Mouse (Mus musculus): ENCODE measurements at regions not wholly inside any gene's neighbourhood (a gene's known extent, or its start where the extent isn't known, plus 50 kb on each side); places are given as distances from the start of the nearest gene placed in this dataset.
"Not testable (repeated sequence)": the region's sequence is repeated elsewhere in the genome, so short reads cannot be mapped to it uniquely, and the experiment has no call there.

DNA sequence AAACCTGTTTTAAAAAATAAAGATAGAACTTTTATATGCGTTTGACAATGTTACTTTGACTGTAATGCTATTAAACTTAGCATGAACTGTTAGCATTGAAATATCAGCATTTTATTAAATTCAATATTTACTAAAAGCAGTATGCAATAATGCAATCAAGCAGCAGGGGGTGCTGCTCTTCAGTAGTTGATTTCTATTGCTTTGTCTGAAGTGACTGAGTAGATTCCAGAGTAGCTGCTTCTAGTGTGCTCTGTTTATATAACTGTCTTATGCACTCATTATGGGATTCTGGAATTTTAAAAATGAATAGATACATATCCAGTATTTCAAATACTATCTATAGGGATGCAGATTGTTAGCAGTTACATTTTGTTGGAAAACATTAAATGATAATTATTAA, 146.2 kb downstream of the Gm28710 start:
- H3K36me3 ChIP-seq: no peaks in the 10 kb centered on the region
- 42% methylated on average over 1 of the region's 1 CpGs for WGBS
- no peak overlapping the region for H3K4me2 ChIP-seq
- no peaks in the 10 kb centered on the region for H3K4me1 ChIP-seq
- H3K9ac ChIP-seq: no peak overlapping the region
- no peak overlapping the region for H3K4me3 ChIP-seq
- H3K27me3 ChIP-seq: no peaks in the 10 kb centered on the region
- no peaks in the 10 kb centered on the region for H3K9me3 ChIP-seq
- no peak for ATAC-seq (ENCODE audit: insufficient number of reproducible peaks, insufficient read depth, low FRiP score, low TSS enrichment, low read depth)
- H3K27ac ChIP-seq: no peak overlapping the region

DNA sequence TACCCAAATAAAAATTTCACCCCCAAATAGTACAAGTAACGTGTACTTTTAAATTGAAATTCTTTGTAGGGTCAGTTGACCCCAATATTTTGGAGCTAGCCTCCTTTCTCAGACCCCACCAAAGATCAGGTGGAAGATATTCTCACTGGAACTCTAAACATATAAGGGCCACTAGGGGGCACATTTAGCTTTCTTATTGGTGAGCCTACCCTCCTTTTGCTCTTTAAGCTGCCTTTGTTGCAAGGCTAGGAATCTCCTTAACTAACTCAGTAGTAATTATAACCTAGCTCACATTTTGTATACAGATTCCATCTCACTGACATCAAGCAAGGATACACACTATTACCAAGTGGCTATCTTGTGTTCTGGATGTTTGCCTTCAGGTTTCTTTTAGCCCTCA, 155.8 kb downstream of the Gm28710 start:
- ATAC-seq (ENCODE audit: insufficient number of reproducible peaks, insufficient read depth, low FRiP score, low TSS enrichment, low read depth): no peak
- H3K9ac ChIP-seq: no peak overlapping the region
- H3K4me3 ChIP-seq: no peak overlapping the region
- 15% methylated on average over 1 of the region's 1 CpGs for WGBS
- no peaks in the 10 kb centered on the region for H3K4me1 ChIP-seq
- H3K27me3 ChIP-seq: no peaks in the 10 kb centered on the region
- H3K27ac ChIP-seq: no peak overlapping the region
- H3K4me2 ChIP-seq: no peak overlapping the region
- no peaks in the 10 kb centered on the region for H3K36me3 ChIP-seq
- H3K9me3 ChIP-seq: no peaks in the 10 kb centered on the region

DNA sequence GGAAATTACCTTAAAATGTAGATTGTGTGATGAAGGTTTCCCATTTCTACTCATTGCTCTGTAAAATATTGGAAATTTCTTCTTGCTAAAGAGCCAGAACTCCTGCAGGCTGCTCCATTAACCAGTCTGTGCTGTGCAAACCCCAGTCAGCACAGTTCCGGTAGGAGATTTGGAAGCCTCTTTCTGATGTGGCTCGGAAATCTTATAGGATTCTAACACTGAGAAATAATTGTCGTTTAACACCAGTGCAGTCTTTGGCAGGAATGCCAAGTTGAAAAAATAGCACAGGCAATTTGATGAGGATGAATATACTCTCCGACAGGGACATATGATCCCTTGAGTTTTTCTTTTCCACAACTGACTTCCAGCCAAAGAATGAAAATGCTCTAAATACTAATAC, 176.1 kb downstream of the Gm28710 start:
- no peaks in the 10 kb centered on the region for H3K9me3 ChIP-seq
- H3K27ac ChIP-seq: no peak overlapping the region
- no peak overlapping the region for H3K9ac ChIP-seq
- no peak overlapping the region for H3K4me3 ChIP-seq
- no peaks in the 10 kb centered on the region for H3K36me3 ChIP-seq
- H3K4me1 ChIP-seq: 0 out of 2 replicates have a peak, but pooled peaks cover 3% of the 10 kb centered on the region
- H3K27me3 ChIP-seq: no peaks in the 10 kb centered on the region
- no peak overlapping the region for H3K4me2 ChIP-seq
- no peak for ATAC-seq (ENCODE audit: insufficient number of reproducible peaks, insufficient read depth, low FRiP score, low TSS enrichment, low read depth)
- WGBS: 41% methylated on average over 4 of the region's 4 CpGs

DNA sequence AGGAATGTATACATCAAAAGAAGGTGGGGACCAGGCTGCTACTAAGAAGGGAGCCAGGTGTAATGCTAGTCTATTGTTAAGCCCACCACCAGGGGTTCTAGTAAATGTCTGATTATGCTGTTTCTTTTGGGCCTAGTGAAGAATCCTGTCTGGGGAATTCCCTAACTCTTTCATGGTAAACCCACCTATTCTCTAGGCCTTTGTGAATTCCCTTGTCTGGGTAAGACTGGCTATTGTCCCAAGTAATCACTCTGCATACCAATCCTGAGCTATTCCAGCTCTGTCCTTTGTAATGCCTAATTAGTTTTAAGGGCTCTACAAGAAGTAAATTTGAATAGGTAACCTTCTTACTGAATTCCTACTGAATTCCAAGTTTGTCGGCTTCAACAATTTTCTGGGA, 177.2 kb downstream of the Gm28710 start:
- H3K36me3 ChIP-seq; H3K4me1 ChIP-seq; H3K9ac ChIP-seq; H3K4me3 ChIP-seq; H3K27me3 ChIP-seq; ATAC-seq (ENCODE audit: insufficient number of reproducible peaks, insufficient read depth, low FRiP score, low TSS enrichment, low read depth); H3K27ac ChIP-seq; H3K9me3 ChIP-seq; H3K4me2 ChIP-seq: not testable (repeated sequence)
- 48% methylated on average over 1 of the region's 1 CpGs for WGBS

DNA sequence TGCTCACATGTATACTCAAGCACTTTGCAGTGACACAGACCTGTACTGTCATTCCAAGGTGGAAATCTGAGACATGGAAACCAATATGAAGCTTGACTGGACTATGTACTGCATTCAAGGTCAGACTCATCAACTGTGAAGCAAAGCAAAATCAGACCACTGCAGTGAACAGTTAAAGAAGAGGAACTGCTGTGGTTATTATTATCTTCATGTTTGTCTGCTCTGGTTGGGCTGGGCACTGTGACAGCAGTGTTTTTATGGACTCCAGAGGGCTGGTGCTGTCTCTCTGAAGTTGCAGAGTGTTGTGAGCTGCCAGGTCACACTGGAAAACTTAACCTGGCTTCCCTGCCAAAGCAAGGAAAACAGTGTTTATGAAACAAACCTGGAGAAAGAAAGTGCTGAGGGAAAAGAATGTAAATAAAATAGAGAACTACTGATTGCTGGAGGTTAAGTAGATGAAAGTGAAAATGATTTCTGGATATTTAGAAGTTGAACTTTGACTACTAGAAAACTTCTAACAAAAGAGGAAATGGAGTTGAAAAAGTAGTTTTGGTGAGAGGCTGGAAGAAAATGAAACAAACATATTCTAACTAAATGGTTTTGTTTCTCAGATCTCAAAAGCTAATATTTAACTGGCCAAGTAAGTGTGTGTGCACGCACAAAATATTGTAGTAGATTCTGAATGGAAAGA, 181.7 kb downstream of the Gm28710 start:
- no peak overlapping the region for H3K27ac ChIP-seq
- WGBS: 71% methylated on average over 1 of the region's 1 CpGs
- no peak for ATAC-seq (ENCODE audit: insufficient number of reproducible peaks, insufficient read depth, low FRiP score, low TSS enrichment, low read depth)

DNA sequence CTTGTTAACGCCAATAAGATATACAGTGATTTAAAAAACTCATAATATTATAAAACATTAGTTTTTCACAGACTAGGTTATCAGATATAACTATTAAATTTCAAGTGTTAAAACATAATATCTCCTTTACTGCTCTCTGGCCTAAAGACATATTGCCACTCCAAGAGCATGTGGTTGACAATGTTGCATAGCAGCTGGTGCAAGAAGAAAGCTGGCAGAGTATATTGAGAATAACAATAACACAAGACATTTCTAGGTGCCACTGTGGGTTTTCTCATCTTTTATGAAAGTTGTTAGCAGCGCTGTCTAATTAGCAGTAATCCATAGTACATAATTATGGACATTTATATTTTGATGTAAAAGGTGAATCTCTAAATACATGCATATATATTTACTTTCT, 184.4 kb downstream of the Gm28710 start:
- Histone ChIP-seq H3K4me3 (no peak overlapping the region), H3K4me2 (no peak overlapping the region), H3K27ac (no peak overlapping the region), H3K27me3 (no peaks in the 10 kb centered on the region), H3K4me1 (peaks cover 3% of the 10 kb centered on the region; the same call in 1 of the 2 replicates), H3K36me3 (no peaks in the 10 kb centered on the region), H3K9ac (no peak overlapping the region), H3K9me3 (no peaks in the 10 kb centered on the region)
- 90% methylated on average over 2 of the region's 2 CpGs for WGBS
- ATAC-seq (ENCODE audit: insufficient number of reproducible peaks, insufficient read depth, low FRiP score, low TSS enrichment, low read depth): no peak

More for the DNA sequence above, 181.7 kb downstream of the Gm28710 start:
- H3K4me1 ChIP-seq: peaks cover 3% of the 10 kb centered on the region; the same call in 1 of the 2 replicates
- no peak overlapping the region for H3K4me2 ChIP-seq
- H3K9ac ChIP-seq: no peak overlapping the region
- H3K27me3 ChIP-seq: no peaks in the 10 kb centered on the region
- no peaks in the 10 kb centered on the region for H3K36me3 ChIP-seq
- no peaks in the 10 kb centered on the region for H3K9me3 ChIP-seq
- H3K4me3 ChIP-seq: no peak overlapping the region

DNA sequence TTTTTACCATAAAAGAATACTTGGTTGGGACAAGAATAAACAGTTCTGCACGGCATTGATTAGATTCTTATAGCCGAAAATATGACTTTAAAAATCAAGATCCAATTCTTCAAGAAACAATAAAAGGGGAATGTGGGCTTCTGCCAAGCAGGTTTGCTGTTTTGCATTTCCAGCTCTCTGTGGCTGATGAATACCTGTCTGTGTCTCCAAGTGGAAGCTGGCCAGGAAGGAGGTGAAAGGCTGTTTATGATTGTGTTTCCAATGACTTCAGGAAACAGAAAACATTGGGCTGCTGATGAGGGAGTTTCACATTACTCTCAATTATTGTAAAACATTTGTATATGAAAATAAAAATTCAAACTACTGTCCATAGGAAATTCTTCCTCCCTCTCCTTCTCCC, 193.3 kb downstream of the Gm28710 start:
- 74% methylated on average over 2 of the region's 2 CpGs for WGBS
- ATAC-seq (ENCODE audit: insufficient number of reproducible peaks, insufficient read depth, low FRiP score, low TSS enrichment, low read depth): no peak
- H3K4me1 ChIP-seq: no peaks in the 10 kb centered on the region
- no peak overlapping the region for H3K4me2 ChIP-seq
- no peak overlapping the region for H3K4me3 ChIP-seq
- H3K27me3 ChIP-seq: no peaks in the 10 kb centered on the region
- H3K27ac ChIP-seq: no peak overlapping the region
- H3K9me3 ChIP-seq: no peaks in the 10 kb centered on the region
- H3K9ac ChIP-seq: no peak overlapping the region
- H3K36me3 ChIP-seq: no peaks in the 10 kb centered on the region

DNA sequence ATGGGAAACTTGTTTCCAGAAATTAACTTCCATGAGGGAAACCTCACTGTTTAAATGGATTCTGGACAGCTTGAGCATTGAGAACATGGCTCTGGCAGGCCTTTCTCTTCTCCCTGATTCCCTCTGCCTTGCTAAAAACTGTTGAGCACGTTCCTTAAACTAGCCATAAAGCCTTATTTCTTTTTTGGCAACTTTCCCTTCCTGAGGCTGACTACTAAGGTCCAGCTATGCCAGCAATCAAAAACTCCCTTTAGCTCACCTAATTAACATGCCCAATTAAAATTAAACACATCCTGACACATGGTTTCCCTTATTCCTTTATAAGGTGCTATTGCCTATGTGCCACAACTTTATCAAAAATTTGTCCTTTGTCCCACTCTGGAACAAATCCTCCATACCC, 199.9 kb downstream of the Gm28710 start:
- Histone ChIP-seq H3K9me3 (0 out of 2 replicates have a peak, but pooled peaks cover 3% of the 10 kb centered on the region), H3K36me3 (no peaks in the 10 kb centered on the region), H3K9ac (no peak overlapping the region), H3K4me1 (no peaks in the 10 kb centered on the region), H3K27me3 (no peaks in the 10 kb centered on the region), H3K4me2 (no peak overlapping the region), H3K27ac (no peak overlapping the region), H3K4me3 (no peak overlapping the region)
- 64% methylated on average over 1 of the region's 1 CpGs for WGBS
- ATAC-seq (ENCODE audit: insufficient number of reproducible peaks, insufficient read depth, low FRiP score, low TSS enrichment, low read depth): no peak

DNA sequence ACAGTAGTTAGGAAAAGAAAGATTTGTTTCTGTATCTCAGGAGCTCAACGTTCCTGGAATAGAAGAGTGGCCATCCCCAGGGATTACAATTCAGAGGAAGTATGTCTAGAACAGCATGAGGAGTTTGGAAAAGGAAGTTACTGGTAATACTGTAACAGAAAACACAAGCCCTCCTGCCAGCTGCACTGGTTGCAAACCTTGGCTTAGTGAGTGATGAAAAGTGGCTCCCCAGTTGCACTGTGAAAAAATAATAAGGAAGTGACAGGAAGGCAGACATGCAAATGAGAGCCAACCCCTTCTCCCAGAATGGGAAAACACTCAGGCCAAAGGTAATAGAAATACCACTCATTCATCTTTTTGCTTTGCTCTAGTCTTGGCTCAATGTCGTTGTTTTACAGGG, 207.6 kb downstream of the Gm28710 start:
- Histone ChIP-seq H3K36me3 (no peaks in the 10 kb centered on the region), H3K9ac (no peak overlapping the region), H3K4me3 (no peak overlapping the region), H3K4me2 (no peak overlapping the region), H3K27me3 (no peaks in the 10 kb centered on the region), H3K9me3 (0 out of 2 replicates have a peak, but pooled peaks cover 3% of the 10 kb centered on the region), H3K27ac (no peak overlapping the region), H3K4me1 (no peaks in the 10 kb centered on the region)
- WGBS: 38% methylated on average over 2 of the region's 2 CpGs
- no peak for ATAC-seq (ENCODE audit: insufficient number of reproducible peaks, insufficient read depth, low FRiP score, low TSS enrichment, low read depth)

DNA sequence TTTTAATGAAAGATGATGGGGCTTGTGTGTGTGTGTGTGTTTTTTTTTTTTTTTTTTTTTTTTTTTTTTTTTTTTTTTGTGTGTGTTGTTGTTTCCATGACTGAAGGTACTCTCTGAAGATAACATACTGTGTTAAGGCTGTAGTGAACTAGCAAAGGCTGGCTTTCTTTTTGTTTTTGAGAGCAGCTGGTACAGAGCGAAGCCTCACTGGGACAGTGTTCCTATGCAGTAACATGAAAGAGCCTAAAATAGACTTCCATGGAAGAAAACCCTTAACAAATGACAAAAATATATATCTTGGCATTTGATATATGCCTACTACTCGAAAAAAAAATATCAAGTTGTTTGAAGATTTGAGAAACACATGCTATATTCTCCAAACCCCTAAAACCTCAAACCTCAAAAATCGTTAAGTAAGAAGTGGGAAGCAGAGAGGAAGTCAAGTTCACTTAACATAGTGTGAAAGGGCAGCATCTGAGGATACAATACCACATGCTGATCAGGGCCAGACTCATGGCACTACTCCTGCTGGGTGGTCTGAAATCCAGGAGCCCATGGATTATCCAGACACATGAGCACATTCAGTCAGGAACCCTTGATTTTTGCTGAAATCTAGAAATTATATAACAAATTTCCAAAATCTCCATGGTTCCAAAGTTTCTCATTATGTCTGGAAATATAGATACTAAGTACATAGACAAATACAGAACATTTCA, 215.4 kb downstream of the Gm28710 start:
- Histone ChIP-seq H3K4me2 (no peak overlapping the region), H3K27ac (no peak overlapping the region), H3K36me3 (no peaks in the 10 kb centered on the region), H3K27me3 (no peaks in the 10 kb centered on the region), H3K4me3 (no peak overlapping the region), H3K9me3 (no peaks in the 10 kb centered on the region), H3K4me1 (no peaks in the 10 kb centered on the region), H3K9ac (no peak overlapping the region)
- ATAC-seq (ENCODE audit: insufficient number of reproducible peaks, insufficient read depth, low FRiP score, low TSS enrichment, low read depth): no peak
- 43% methylated on average over 3 of the region's 3 CpGs for WGBS

DNA sequence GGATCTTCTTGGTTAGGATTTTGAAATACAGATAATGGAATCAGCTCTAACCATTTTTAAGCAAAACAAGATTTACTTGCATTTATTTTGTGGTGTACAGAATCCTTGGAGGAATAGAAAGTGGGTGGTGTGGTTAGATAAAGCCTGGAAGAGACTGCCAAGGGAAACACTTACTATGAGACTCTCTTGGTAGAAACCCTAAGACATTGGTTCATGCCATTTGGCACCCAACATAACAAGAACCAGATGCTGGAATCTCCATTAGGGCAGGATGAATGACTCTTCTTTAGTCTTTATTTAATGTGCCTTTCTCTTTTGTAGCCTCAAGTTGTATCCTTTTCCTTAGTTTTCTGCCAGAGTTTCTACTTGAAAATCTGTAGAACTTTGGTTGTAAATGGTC, 230.0 kb downstream of the Gm28710 start:
- H3K4me1 ChIP-seq: no peaks in the 10 kb centered on the region
- H3K27ac ChIP-seq: no peak overlapping the region
- ATAC-seq (ENCODE audit: insufficient number of reproducible peaks, insufficient read depth, low FRiP score, low TSS enrichment, low read depth): no peak
- H3K9ac ChIP-seq: no peak overlapping the region
- H3K4me2 ChIP-seq: no peak overlapping the region
- no peaks in the 10 kb centered on the region for H3K36me3 ChIP-seq
- no peaks in the 10 kb centered on the region for H3K27me3 ChIP-seq
- H3K4me3 ChIP-seq: no peak overlapping the region
- H3K9me3 ChIP-seq: no peaks in the 10 kb centered on the region

DNA sequence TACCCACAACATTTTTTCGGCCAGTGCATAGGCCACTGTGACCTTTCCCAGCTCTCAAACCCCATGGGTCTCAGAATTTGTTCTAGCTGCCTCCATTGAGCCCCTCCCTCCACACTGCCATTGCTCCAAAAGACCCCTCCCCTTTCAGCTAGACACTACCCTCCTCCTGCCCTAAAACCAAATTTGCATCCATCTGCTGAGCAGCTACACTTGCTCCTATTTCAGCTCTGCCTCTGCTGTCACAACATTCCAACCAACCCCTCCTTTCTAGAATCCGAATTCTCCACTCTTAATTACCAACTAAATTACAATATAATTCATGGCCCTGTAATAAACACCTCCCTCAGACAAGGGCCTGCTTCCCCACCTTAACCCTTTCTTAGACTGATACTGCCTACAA, 262.3 kb downstream of the Gm28710 start:
- Histone ChIP-seq H3K9ac (no peak overlapping the region), H3K4me2 (no peak overlapping the region), H3K27ac (no peak overlapping the region), H3K36me3 (no peaks in the 10 kb centered on the region), H3K4me1 (no peaks in the 10 kb centered on the region), H3K4me3 (no peak overlapping the region), H3K9me3 (no peaks in the 10 kb centered on the region), H3K27me3 (no peaks in the 10 kb centered on the region)
- WGBS: 50% methylated on average over 2 of the region's 2 CpGs
- no peak for ATAC-seq (ENCODE audit: insufficient number of reproducible peaks, insufficient read depth, low FRiP score, low TSS enrichment, low read depth)
